Mouse (Mus musculus) neural tube, embryonic 14.5 days (tissue): ENCODE data around the gene Pip5k1b. TPM values are rescaled to one million over a fixed set of nuclear protein-coding genes. Genes with fewer than 3 reads are reported as not detected.

ENCODE experiments used
- polyA plus RNA-seq: library from polyadenylated mRNA; unstranded; fragments of >200 nt; fragmentation: Nextera tagmentation; extraction: Ambion mirVana; gene quantifications from 2 replicates; pipeline ENCODE4 v1.2.1, GENCODE M21; 2014

Pip5k1b gene
- polyA plus RNA-seq, 1 experiment from 2014 or later = 2.1 TPM

Other genes with a start within 250 kb of the Pip5k1b start
- gene Fam122a, start 78.5 kb downstream of the Pip5k1b start, polyA plus RNA-seq = 58.9 and 62.5 TPM in 2 replicates
- gene Tmem252, start 118.1 kb upstream of the Pip5k1b start, polyA plus RNA-seq = 2.5 and 3.0 TPM in 2 replicates